Mouse (Mus musculus) v-Abl transformed pro-B cells (cell line): Measurements from ENCODE around the gene Pgp.

Experiments used
- in situ Hi-C, 2 experiments: fragments of 400-800 bp; cut with MboI; formaldehyde crosslinking; loops; one replicate each; pipeline ENCODE4 v1.15.1; 2025; ENCODE audit not compliant: unreplicated experiment in 2 of 2

Gene Pgp

DNA sequence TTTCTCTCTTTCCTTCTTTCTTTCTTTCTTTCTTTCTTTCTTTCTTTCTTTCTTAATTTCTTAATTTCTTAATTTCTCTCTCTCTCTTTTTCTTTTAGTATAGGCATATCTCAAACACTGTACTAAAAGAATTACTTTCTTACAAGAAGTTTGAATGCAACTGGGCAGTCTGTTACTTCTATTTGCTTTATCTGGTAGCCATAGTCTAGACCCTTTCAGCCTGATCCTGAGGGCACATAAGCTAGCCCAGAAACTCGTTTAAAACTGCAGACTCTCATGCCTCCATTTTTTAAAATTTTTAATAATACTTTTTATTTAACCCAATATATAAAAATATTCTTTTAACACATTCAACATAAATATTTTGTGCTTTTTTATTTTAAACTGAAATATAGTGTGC, 9.2 kb downstream of the Pgp start:
- in situ Hi-C loops, result no loop called here

DNA sequence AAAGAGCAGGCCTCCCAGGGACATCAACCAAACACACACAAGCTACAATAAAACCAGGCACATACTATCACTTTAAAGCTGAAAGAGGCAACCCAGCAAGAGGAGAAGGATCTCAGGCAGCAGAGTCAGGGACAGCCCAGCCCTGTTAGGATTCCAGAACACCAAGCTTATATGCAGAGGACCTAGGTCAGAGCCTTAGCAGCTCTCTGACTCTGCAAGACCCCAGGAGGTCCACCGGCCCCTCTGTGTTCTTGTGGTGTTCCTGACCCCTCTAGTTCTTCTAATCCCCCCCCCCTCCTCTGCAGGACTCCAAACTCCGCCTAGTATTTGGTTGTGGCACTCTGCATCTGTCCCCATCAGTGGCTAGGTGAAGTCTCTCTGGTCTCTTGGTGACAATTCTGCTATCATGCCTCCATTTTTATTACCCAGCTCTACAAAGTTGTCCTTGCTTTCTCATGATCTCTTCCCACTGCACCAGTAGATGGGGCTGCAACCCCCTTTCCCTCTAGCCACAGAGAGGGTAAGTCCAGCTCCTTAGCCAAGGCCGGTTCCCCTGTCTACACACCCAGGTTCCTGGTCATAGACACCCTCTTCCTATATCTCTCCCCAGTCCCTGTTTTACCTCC, 10.1 kb downstream of the Pgp start:
- in situ Hi-C loops, result loop anchor here in 1 of 2 experiments (5.0 kb wide), 1 partner anchor 42 kb away; no protein-coding TSS in a partner anchor

DNA sequence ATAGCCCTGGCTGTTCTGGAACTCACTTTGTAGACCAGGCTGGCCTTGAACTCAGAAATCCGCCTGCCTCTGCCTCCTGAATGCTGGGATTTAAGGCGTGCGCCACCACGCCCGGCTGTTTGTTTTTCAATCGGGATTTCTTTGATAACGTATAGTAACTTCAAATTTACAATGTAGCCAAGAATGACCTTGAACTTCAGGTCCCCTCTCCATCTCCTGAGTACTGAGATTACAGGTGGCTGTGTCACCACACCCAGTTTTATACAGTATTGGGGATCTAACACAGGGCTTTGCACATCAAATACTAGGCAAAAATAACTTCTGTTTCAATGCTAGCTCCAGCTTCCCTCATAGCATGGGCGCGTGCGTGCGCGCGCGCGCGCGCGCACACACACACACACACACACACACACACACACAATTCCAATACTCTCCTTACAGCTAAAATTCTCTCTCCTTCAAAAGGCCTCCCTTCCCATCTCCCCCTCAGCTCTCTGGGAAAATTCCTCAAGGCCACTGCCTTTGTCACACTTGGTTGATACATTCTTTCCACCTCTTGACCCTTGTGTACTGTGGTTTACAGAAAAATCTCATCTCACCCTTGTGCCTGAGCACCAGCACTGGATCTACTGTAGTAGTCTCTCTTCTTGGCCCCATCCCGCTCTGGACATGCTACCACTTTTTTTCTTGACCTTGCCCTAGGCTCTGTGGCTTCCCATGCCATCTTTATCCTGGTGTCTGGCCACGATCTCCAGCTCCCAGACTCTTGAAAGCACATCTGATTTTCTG, 11.0 kb downstream of the Pgp start:
- in situ Hi-C loops, result loop anchor here in 1 of 2 experiments (5.0 kb wide), 1 partner anchor 41 kb away; no protein-coding TSS in a partner anchor

DNA sequence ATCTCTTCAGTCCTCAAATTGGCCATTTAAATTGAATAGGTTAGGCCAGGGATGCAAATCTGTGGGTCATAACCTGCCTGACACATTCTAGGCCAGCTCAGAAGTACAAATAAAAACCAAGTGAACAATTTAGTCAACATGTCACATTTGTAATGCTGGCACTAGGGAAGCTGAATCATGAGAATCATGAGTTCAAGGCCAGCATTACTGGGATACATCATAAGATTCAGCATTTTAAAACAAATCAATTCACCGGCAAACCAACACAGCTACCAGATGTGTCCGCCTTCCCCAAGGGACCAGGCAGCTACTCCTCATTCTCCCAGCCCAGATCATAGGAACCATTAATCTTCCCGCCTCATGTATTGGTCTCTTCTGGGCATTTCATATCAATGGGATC, 13.3 kb downstream of the Pgp start:
- in situ Hi-C loops, result loop anchor here in 1 of 2 experiments (5.0 kb wide), 1 partner anchor 39 kb away; no protein-coding TSS in a partner anchor

DNA sequence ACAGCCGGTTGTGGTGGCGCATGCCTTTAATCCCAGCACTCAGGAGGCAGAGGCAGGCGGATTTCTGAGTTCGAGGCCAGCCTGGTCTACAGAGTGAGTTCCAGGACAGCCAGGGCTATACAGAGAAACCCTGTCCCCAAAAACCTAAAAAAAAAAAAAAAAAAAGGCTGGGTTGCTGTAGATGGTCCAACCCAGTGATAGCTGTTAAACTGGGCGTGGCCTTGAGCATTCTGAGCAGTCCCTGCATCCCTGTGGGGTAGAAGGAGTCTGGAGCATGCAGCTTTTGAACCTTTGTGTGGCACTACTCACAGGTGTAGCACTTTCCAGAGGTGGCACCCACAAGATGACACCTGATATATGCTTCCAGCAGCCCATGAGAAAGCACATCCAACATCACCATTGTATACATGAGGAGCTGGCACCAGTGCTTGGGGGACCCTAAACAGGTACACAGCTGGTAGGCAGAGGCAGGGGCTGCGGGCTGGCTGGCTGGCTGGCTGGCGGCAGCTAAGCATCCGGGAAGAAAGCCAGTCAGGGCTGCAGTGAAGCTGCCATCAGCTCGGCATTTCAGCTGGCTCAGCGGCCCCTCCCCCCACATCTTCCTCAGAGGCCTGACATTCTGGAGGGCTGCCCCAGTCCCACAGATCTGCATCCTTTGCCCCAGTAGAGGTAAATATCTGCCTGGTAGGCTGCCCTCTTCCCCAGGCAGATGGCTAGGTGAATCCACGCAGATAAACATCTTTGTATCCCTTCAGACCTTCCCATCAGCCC, 15.1 kb downstream of the Pgp start:
- in situ Hi-C loops, result no loop called here

DNA sequence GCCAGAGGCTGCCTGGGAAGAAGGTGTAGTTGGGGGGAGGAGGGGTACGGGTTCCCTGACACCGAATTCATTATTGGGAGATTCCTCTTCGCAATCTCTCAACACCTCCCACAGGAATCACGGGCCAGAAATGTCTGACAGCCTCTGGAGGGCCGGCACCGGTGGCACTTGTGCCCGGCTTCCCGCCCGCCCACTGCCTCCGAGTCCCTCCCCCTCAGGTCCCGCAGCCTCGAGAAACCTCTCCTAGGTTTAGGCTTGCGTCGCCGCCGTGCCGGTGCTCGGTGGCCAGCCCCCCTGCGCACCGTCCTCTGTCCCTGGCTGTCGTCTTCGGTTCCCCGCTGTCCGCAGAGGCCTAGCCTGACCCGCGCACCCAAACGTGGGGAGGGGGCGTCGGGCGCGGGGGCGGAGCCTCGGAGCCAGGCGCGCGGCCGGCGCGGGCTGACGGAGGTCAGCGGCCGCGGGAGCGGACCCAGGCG, 18.0 kb downstream of the Pgp start, which contains the start of gene Caskin1:
Gene Caskin1, plus strand, starts transcription at position 416 of the 476 bp plus-strand sequence.
- in situ Hi-C loops, result no loop called here

DNA sequence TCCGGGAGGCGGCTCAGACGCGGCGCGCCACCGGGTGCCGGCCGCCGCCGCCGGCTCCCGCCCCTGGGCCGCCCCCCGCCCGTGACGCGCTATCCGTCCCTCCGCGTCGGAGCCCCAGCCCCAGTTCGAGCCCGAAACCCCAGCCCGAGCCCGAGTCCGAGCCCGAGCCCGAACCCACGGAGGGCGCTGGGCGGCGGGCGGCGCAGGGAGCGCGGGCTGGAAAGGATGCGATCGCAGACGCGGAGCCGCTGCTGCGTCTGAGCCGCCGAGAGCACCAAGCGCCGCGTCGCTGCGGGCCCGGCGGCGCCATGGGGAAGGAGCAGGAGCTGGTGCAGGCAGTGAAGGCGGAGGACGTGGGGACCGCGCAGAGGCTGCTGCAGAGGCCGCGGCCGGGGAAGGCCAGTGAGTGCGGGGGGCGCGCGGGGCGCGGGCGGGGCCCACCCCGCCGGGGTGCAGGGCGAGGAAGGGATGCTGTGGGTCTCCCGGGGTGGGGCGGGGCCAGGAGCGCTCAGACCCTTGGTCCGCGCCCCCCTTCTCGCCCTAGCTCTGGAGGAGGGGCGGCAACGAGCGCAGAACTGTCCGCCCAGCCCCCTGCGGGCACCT, 18.6 kb downstream of the Pgp start:
- in situ Hi-C loops, result no loop called here

DNA sequence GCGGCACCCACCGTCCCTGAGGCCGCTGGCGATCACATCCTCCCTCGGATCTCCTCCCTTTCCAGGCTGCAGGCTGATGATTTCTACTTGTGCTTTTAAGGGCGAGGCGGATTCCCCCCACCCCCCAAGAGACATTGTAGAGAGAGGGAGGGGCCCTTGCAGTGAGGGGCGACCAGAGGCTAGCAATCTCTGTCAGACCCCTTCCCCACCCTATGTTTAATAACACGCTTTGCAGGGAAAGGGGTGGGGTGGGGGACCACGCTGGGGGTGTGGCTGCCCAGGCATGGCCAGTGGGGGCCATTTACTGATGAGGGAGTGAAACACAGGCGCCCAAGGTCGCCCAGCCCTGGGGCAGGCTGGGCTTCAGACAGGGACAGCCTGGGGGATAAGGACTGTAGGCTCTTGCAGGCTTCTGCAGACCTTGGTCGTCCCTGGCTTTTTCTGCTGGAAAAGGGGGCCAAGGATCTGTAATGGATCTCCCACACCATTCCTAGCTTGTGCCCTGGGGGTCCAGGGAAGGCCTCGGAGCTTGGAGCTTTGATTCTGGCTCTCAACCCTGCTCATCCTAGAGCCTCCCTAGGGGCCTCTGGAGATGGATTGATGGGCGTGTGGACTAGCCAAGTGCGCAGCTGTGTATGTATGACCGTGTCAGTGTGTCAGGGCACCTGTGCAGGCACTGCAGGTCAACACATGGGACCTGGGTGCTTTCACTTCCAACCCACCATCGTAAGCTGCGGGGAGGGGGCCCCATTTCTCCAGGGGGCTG, 19.3 kb downstream of the Pgp start:
- in situ Hi-C loops, result loop anchor here in 1 of 2 experiments (10.0 kb wide), 1 partner anchor 165 kb away; the partner anchor contains the start of genes Npw and Slc9a3r2

DNA sequence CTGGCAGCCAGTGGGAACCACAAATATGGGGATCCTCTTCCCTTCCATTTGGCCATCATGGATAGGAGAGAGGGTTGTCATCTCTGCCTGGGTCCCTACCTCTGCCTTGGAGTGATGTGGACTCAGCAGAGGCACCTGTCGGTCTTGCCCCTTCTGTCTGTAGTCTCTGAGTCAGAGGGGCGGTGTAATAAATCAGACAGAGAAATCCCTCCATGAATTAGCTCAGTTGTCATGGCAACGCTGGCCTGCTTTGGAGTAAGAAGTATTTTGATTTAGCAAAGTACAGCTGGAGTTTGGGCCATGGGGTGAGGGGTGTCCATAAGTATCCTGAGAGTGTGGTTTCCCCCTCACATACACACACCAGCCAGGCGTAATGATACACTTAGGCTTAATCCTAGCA, 20.2 kb downstream of the Pgp start:
- in situ Hi-C loops, result loop anchor here in 1 of 2 experiments (10.0 kb wide), 1 partner anchor 164 kb away; the partner anchor contains the start of genes Npw and Slc9a3r2

DNA sequence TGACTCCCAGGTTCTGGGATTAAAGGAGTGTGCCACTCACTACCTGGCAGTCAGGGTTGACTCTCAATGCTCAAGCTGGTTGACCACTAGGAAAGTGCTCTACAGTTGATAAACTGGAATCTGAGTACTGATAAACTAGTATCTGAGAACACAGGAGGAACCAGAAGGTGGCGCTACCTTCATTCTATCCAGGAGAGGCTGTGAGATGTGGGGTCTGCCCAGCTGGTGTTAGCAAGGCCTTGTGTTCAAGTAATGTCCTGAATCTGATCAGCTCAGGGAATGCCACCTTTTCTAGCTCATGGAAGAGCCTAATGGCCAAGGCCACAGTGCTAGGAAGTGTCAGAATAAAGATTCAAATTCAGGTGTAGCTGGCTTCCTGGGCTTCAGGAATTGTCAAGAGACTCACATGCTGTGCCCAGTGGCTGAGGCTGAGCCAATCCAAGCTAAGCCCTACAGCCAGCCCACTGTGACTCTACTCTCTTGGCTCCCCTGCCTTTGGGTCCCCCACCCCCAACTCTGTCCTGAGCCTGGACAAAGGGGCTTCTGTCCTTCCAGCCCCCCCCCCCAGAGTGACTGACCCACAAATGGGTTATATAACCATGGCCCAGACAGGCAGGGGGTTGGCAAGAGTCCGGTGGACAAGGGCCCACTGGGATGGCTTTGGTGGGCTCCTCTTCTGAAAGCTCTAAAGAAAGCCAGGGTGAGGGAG, 24.6 kb downstream of the Pgp start:
- in situ Hi-C loops, result loop anchor here in 1 of 2 experiments (10.0 kb wide), 1 partner anchor 160 kb away; the partner anchor contains the start of genes Npw and Slc9a3r2

DNA sequence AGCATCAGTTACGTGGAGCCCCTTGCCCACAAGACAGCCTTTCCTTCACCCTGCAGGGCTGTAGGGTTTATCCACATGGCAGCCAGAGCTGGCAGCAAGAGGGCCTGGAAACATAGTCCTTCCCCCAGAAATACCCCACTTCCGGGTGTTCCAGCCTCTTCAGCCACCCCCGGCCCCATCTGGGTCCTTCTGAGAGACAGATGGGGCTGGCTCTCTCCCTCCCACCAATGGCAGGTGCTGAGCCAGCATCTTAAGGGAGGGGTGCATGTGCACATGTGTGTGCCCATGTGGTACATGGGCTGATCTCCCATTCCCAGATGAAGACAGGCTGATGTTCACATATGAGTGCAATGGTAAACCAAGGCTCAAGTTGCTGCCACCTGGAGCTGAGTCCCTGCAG, 25.3 kb downstream of the Pgp start:
- in situ Hi-C loops, result loop anchor here in 1 of 2 experiments (10.0 kb wide), 1 partner anchor 159 kb away; the partner anchor contains the start of genes Npw and Slc9a3r2

DNA sequence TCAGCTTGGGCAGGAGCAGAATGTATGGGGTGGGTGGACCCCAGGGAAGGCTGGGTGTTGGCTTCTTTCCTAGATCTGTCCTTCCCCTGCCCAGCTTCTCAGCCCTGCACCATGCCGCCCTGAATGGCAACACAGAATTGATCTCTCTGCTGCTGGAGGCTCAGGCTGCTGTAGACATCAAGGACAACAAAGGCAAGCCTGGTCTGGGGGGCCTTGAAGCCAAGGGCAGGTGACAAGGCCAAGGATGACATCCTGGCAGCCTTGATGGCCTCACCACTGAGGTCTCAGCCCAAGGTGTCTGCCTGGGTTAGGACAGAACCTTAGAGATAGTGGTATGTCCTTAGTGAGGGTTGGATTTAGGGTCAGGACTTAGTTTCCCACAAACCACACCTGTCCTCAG, 25.8 kb downstream of the Pgp start:
- in situ Hi-C loops, result loop anchor here in 1 of 2 experiments (10.0 kb wide), 1 partner anchor 159 kb away; the partner anchor contains the start of genes Npw and Slc9a3r2

DNA sequence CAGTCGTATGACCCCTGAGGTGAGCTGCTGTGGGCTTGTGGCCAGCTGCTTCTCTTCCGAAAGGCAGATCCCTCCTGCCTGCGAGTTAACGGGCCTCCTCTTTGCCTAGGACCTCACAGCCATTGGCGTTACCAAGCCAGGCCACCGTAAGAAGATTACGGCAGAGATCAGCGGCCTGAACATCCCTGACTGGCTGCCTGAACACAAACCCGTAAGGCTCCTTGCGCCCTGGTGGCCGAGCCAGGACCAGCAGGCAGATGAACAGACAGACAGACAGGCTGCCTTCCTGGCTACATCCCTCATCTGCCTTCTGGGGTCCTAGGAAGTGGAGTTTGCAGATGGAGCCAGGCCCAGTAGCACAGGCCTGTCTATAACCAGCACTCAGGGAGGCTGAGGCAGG, 32.0 kb downstream of the Pgp start:
- in situ Hi-C loops, result no loop called here

DNA sequence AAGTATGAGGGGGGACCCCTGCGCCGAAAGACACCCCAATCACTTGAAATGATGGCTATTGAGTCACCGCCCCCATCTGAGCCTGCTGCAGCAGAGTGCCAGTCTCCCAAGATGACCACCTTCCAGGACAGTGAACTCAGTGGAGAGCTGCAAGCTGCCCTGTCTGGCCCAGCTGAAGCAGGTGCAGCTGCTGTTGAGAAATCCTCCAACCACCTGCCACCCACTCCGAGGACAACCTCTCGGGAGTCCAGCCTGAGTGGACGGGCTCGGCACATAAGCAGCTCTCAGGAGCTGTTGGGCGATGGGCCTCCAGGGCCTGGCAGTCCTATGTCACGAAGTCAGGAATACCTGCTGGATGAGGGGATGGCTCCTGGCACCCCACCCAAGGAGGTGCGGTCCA, 33.9 kb downstream of the Pgp start:
- in situ Hi-C loops, result no loop called here

DNA sequence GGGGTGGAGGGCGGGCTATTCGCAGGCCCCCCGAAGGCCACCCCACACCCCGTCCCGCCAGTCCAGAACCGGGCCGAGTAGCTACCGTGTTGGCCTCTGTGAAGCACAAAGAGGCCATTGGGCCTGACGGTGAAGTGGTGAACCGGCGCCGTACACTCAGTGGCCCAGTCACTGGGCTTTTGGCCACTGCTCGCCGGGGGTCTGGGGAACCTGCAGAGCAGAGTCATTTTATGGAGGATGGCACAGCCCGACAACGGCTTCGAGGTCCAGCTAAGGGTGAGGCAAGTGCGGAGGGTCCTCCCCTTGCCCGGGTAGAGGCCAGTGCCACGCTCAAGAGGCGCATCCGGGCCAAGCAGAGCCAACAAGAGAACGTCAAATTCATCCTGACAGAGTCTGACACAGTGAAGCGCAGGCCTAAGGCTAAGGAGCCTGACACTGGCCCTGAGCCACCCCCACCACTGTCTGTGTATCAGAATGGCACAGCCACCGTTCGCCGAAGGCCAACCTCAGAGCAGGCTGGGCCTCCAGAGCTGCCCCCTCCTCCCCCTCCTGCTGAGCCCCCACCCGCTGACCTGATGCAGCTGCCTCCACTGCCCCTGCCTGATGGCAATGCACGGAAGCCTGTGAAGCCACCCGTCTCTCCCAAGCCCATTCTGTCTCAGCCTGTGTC, 35.2 kb downstream of the Pgp start:
- in situ Hi-C loops, result no loop called here

DNA sequence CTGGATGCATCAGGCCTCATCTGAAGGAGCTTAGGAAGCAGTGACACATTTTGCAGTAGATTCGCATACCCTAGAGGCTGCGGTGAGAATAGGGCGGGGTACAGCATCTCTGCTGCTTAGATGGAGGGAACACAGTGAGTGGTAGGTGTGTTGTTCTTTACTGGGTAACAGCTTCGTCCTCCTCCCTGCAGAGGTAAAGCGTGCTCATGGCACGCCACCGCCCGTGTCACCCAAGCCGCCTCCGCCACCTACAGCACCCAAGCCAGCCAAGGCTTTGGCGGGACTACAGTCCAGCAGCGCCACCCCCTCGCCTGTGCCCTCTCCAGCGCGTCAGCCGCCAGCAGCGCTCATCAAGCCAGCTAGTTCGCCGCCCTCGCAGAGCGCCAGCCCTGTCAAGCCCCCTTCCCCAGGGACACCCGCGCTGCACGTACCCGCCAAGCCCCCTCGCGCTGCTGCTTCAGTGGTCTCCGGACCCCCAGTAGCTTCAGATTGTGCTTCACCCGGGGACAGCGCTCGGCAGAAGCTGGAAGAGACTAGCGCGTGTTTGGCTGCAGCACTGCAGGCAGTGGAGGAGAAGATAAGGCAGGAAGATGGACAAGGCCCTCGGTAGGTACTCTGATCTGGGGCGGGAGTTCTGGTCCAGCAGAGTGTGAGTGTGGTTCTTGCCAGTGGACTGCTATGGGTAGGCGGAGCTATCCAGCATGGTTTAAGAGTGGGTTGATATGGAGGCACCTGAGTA, 36.3 kb downstream of the Pgp start:
- in situ Hi-C loops, result no loop called here

DNA sequence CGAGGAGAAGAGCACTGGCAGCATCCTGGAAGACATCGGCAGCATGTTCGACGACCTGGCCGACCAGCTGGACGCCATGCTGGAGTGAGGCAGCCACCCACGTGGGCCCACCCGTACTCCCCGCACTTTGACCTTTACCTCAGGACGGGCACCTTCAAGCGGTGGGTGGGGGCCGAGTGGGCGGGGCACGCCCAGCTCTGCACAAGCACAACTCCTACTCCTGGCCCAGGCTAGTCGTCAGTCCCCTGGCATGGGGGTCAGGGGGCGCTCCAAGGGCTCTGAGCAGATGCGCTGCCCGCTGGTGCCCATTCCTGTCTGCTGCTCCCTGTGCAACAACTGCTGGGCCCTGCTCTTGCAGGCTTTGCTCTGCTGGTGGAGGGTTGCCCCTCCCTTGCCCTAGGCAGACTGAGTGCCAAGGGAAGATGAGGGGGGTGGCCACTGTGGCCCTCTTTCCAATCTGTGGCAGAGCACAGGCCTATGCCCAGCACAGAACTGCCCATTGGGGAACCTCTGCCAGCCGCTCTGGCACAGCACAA, 37.0 kb downstream of the Pgp start:
- in situ Hi-C loops, result no loop called here
